Mouse (Mus musculus): Measurements from ENCODE around the gene Btrc. TPM values are rescaled to one million over a fixed set of nuclear protein-coding genes. Genes with fewer than 3 reads are reported as not detected.
"Not testable (repeated sequence)": the region's sequence is repeated elsewhere in the genome, so short reads cannot be mapped to it uniquely, and the experiment has no call there.

Btrc gene
- polyA plus RNA-seq, 1 experiment from 2014 or later, result 42.1 TPM

- in situ Hi-C loops (cut with MboI; ENCODE audit: low pct_unique_long_range_greater_than_20kb), result no loop called here
- ATAC-seq (no peak), DNase-seq (ENCODE audit: low read depth, low spot score) (no peak)
- H3K27me3 ChIP-seq, result peaks cover 48% of the 10 kb centered on the region
- ChIA-PET POLR2A (no interaction called here), CTCF (no interaction called here)
- TF ChIP-seq CTCF (IDR thresholded peaks at IDR 0.05), result no peak
Measured at GRCm38 (mm10) chr19:45360486-45360885, 3.0 kb upstream of the Btrc start.

- DNase-seq (ENCODE audit: low read depth, low spot score) (peak; percentile 12), ATAC-seq (peak; percentile 53)
- ChIA-PET CTCF (no interaction called here), POLR2A (no interaction called here)
- in situ Hi-C loops (cut with MboI; ENCODE audit: low pct_unique_long_range_greater_than_20kb), result no loop called here
- peak; percentile 32 for TF ChIP-seq CTCF (IDR thresholded peaks at IDR 0.05)
- peaks cover 23% of the 10 kb centered on the region for H3K27me3 ChIP-seq
Measured at GRCm38 (mm10) chr19:45363933-45364391, 428 bp downstream of the Btrc start.

DNA sequence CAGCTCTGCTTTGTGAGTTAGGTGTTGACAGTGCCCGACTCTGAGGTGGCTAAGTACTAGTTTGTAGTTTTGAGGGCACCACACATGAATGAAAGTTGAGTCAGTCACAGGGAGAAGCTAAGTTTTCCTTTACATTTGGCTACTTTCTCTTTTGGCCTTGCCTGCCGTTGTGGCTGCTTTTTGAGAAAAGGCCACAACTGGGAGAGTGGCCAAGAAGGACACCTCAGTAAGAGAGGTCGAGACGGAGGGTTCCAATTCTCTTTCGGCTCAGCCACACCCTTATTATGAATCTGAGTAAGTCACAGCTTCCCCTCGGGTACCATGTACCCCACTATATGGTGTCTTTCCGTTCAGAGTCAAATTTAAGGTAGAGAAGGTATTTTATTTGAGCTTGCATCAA, 3.1 kb downstream of the Btrc start:
- ChIA-PET CTCF (interaction anchor here (1.8 to 1.9 kb wide), 2 partner anchors 55 to 65 kb away, joined by 4 to 6 read pairs; no protein-coding TSS in a partner anchor), POLR2A (interaction anchor here (0.5 to 1.1 kb wide), 2 partner anchors 31 to 1700 kb away, joined by 3 read pairs; no protein-coding TSS in a partner anchor)
- H3K27me3 ChIP-seq, result peaks cover 1% of the 10 kb centered on the region
- in situ Hi-C loops (cut with MboI; ENCODE audit: low pct_unique_long_range_greater_than_20kb), result no loop called here
- ATAC-seq (no peak), DNase-seq (ENCODE audit: low read depth, low spot score) (peak; percentile 4)
- TF ChIP-seq CTCF (IDR thresholded peaks at IDR 0.05), result no peak

DNA sequence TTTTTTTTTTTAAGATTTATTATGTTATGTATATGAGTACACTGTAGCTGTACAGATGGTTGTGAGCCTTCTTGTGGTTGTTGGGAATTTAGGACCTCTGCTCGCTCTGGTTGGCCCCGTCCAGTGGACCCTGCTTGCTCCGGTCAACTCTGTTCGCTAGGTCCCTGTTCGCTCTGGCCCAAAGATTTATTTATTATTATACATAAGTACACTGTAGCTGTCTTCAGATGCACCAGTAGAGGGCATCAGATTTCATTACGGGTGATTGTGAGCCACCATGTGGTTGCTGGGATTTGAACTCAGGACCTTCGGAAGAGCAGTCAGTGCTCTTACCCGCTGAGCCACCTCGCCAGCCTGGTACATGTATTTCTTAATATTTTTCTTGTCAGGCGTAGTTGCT, 21.3 kb downstream of the Btrc start:
- in situ Hi-C loops (cut with MboI; ENCODE audit: low pct_unique_long_range_greater_than_20kb); ATAC-seq; H3K27me3 ChIP-seq; DNase-seq (ENCODE audit: low read depth, low spot score); POLR2A ChIA-PET: not testable (repeated sequence)
- CTCF ChIA-PET, result interaction anchor here (1.0 to 1.7 kb wide), 3 partner anchors 11 to 47 kb away, joined by 3 to 7 read pairs (median 3); no protein-coding TSS in a partner anchor
- peak; percentile 47 for TF ChIP-seq CTCF (IDR thresholded peaks at IDR 0.05)

- DNase-seq (ENCODE audit: low read depth, low spot score) (no peak), ATAC-seq (no peak)
- H3K27me3 ChIP-seq, result no peaks in the 10 kb centered on the region
- POLR2A ChIA-PET, result interaction anchor here (1.4 kb wide), 1 partner anchor 19 kb away, joined by 4 read pairs; no protein-coding TSS in a partner anchor
- in situ Hi-C loops (cut with MboI; ENCODE audit: low pct_unique_long_range_greater_than_20kb), result no loop called here
- CTCF ChIA-PET, result interaction anchor here (0.8 to 1.9 kb wide), 2 partner anchors 10 to 50 kb away, joined by 3 to 6 read pairs; no protein-coding TSS in a partner anchor
- TF ChIP-seq CTCF (IDR thresholded peaks at IDR 0.05), result no peak
Measured at GRCm38 (mm10) chr19:45388551-45388950, 25.0 kb downstream of the Btrc start.

DNA sequence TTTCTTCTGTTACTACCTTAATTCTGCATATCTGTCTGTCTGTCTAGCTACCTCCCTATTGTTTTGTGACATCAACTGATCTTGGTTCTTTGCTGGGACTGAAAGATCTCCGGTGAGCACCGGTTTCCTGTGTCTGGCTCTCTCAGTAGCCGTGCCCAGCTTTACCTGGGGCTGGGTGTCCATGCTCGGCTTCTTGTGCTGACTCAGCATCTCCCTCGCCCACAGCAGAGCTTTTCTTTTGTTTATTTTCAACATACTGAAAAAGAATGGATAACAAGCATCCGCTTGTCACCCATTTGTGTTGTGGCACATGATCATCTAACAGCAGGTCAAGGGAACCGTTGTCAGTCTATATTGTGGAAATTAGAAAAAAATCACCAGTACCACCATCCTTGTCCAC, 30.5 kb downstream of the Btrc start:
- TF ChIP-seq CTCF (IDR thresholded peaks at IDR 0.05), result no peak
- H3K27me3 ChIP-seq, result no peaks in the 10 kb centered on the region
- in situ Hi-C loops (cut with MboI; ENCODE audit: low pct_unique_long_range_greater_than_20kb), result no loop called here
- DNase-seq (ENCODE audit: low read depth, low spot score), result no peak
- ChIA-PET POLR2A (no interaction called here), CTCF (no interaction called here)
- ATAC-seq, result no peak

- in situ Hi-C loops (cut with MboI; ENCODE audit: low pct_unique_long_range_greater_than_20kb), result no loop called here
- CTCF ChIA-PET, result no interaction called here
- no peak for ATAC-seq
- TF ChIP-seq CTCF (IDR thresholded peaks at IDR 0.05), result no peak
- no peak for DNase-seq (ENCODE audit: low read depth, low spot score)
- no peaks in the 10 kb centered on the region for H3K27me3 ChIP-seq
- POLR2A ChIA-PET, result no interaction called here
Measured at GRCm38 (mm10) chr19:45411000-45411399, 47.5 kb downstream of the Btrc start.

- H3K27me3 ChIP-seq, result no peaks in the 10 kb centered on the region
- ATAC-seq (no peak), DNase-seq (ENCODE audit: low read depth, low spot score) (no peak)
- in situ Hi-C loops (cut with MboI; ENCODE audit: low pct_unique_long_range_greater_than_20kb), result no loop called here
- TF ChIP-seq CTCF (IDR thresholded peaks at IDR 0.05), result no peak
- ChIA-PET CTCF (interaction anchor here (1.0 to 1.9 kb wide), 4 partner anchors 9 to 23 kb away, joined by 3 to 8 read pairs (median 4); no protein-coding TSS in a partner anchor), POLR2A (interaction anchor here (0.6 kb wide), 1 partner anchor 14 kb away, joined by 4 read pairs; no protein-coding TSS in a partner anchor)
Measured at GRCm38 (mm10) chr19:45412694-45413093, 49.2 kb downstream of the Btrc start.

- in situ Hi-C loops (cut with MboI; ENCODE audit: low pct_unique_long_range_greater_than_20kb), result no loop called here
- no peaks in the 10 kb centered on the region for H3K27me3 ChIP-seq
- DNase-seq (ENCODE audit: low read depth, low spot score) (no peak), ATAC-seq (no peak)
- ChIA-PET CTCF (interaction anchor here (1.1 to 2.2 kb wide), 3 partner anchors 10 to 15 kb away, joined by 3 to 6 read pairs (median 3); no protein-coding TSS in a partner anchor), POLR2A (no interaction called here)
- no peak for TF ChIP-seq CTCF (IDR thresholded peaks at IDR 0.05)
Measured at GRCm38 (mm10) chr19:45413966-45414365, 50.4 kb downstream of the Btrc start.

DNA sequence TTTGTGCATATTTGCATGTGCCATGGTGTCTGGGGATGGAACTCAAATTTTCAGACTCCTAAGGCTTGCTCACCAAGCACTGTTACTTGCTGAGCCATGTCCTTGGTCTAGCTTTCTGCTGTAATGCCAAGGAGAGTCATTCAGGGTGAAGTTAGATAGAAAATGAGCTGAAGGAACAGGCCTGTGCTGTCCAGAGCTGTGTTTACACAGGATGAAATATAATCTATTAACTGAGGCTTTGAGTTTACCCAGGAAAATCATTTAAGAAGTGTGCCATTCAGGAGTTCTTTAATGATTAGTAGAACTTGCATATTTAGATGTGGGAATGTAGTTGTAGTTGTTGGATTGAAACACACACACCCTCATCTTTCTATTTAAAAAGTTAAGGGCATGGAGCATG, 54.1 kb downstream of the Btrc start:
- CTCF ChIA-PET, result interaction anchor here (1.1 to 1.4 kb wide), 2 partner anchors 9 to 14 kb away, joined by 4 read pairs; no protein-coding TSS in a partner anchor
- POLR2A ChIA-PET, result no interaction called here
- no peak for ATAC-seq
- peak; percentile 7 for DNase-seq (ENCODE audit: low read depth, low spot score)
- TF ChIP-seq CTCF (IDR thresholded peaks at IDR 0.05), result no peak
- no peaks in the 10 kb centered on the region for H3K27me3 ChIP-seq
- in situ Hi-C loops (cut with MboI; ENCODE audit: low pct_unique_long_range_greater_than_20kb), result no loop called here

DNA sequence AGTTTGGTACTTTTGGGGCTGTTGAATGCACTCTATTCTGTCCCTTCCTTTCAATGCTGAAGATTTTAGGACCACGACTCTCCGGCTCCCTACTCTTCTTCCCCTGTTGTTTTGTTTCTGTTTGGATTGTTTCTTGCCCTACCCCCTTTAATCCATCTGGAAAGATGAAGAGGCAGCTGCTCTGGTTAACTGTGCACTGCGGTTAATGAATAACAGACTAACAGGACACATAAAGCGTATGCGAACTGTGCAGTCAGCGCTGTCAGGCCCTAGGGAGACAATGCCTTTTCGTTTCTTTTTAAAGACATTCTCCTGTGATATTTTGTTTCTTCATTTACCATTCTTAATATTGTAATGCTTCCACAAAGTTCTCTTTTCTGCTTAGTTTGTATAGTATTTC, 58.7 kb downstream of the Btrc start:
- no peaks in the 10 kb centered on the region for H3K27me3 ChIP-seq
- ChIA-PET CTCF (interaction anchor here (1.6 kb wide), 1 partner anchor 56 kb away, joined by 4 read pairs; no protein-coding TSS in a partner anchor), POLR2A (interaction anchor here (0.7 kb wide), 1 partner anchor 13 kb away, joined by 3 read pairs; no protein-coding TSS in a partner anchor)
- TF ChIP-seq CTCF (IDR thresholded peaks at IDR 0.05), result no peak
- in situ Hi-C loops (cut with MboI; ENCODE audit: low pct_unique_long_range_greater_than_20kb), result no loop called here
- no peak for ATAC-seq
- DNase-seq (ENCODE audit: low read depth, low spot score), result peak; percentile 30
